Mouse (Mus musculus) urinary bladder, postnatal 4 days (tissue): ENCODE measurements around the gene Plp1.

Source experiments
- DNase-seq, 2 experiments: peaks; one replicate each; pipeline ENCODE4 v3.0.0; 2021 to 2022; ENCODE audit warnings: low spot score in 2 of 2

The Plp1 gene

DNA sequence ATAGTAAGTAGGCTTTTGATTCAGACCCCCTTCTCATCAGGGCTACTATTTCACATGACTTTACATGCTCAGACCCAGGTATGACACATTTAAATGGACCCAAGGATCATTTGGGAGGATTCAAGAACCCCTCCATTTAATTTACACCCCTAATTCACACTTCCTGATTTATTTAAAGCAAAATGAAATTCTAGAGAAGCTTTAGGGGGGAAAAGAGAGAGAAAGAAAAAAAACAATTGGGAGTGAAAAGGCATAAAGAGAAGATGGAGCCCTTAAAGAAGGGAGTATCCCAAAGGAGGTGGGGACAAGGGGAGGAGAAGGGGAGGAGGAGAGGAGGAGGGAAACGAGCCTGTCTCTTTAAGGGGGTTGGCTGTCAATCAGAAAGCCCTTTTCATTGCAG, at the start of gene Plp1:
Gene Plp1, plus strand, starts transcription at position 301 of the 400 bp plus-strand sequence.
- no peak for DNase-seq

- DNase-seq, result no peak
These were observed 49.4 kb upstream of the Plp1 start for GRCm38 (mm10) chrX:136773035-136773434.

- DNase-seq, result no peak
These were observed 44.4 kb upstream of the Plp1 start for GRCm38 (mm10) chrX:136778046-136778445.

GRCm38 (mm10) chrX:136779262-136779661, 43.2 kb upstream of the Plp1 start:
- DNase-seq, result no peak

GRCm38 (mm10) chrX:136780041-136780440, 42.4 kb upstream of the Plp1 start, which contains the start of gene Glra4:
Gene Glra4 (minus strand): TSS chrX:136780141.
- no peak for DNase-seq

- DNase-seq, result no peak
These were observed 33.0 kb upstream of the Plp1 start for GRCm38 (mm10) chrX:136789446-136789845.

DNA sequence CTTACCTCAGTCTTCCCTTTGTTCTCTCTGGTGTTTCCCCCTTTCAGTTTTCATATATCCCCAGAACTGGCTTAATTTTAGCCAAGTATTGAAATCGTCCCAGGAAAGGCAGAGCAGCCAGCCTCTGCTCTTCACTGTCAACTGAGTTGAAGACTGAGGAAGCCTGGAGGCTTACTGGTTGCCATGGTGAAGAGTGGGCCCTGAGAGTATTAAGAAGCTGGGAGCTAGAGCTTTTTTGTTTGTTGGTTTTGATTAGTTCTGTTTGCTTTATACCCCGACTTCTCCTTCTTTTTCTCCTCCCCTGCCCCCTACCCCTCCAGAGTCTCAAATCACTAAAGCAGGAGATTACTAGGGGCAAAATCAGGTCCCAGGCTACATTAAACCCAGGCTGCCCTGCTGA, 25.2 kb upstream of the Plp1 start:
- DNase-seq, result no peak

DNA sequence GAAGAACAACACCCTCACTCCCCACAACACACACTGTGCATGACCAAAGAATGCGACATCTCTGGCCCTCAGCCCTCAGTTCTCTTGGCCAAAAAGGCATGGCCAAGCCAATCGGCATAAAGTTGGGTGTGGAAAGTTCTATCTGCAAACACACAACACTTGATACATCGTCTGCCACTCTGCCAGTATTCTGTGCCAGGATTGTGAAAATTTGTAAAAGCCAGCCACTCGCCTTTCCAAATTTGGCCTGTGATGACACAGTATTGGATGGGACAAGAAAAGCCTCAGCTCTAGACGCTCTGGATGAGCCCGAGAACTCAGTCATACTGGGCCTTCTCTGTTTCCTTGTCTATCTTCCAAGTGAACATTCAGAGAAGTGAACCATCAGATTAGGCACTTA, 2.7 kb upstream of the Plp1 start:
- no peak for DNase-seq

- peak; percentile 43 to 66 for DNase-seq
These were observed 2.2 kb upstream of the Plp1 start for GRCm38 (mm10) chrX:136820250-136820649.

DNA sequence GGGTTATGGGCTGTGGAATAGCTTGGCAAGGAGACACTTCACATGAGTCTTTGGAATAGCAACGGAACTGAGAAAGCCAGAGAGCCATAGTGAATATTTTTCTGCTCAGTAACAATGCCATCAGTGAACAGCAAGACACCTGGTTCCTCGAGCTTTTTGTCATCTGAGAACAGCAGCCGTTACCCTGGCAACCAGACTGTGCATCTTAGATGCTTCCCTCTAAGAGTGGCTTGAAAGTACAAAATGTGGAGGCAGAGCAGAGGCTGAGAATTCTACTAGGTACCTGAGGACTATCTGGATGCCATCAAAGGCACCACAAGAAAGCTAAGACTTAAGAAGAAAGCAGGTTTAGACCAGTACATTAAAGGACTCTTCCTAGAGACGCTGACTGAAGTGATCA, 2.5 kb downstream of the Plp1 start:
- DNase-seq, result no peak

DNA sequence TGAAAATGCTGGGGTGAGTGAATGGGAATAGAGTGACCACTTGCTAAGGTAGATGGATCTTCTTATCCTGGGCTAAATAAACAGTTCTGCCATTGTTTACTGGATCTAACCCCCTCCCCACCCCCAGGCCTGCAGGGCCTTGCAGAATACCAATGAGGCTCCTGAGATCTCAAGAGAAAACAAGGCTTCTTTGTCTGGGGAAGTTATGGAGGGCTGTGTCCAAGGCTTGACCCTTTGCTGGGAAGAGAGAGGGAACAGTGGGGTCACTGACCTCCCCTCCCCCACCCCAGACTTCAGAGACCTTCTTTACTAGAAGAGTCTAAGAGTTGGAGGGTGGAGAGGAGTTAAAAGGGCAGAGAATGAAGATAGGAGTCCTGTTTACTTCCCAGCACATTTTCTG, 6.1 kb downstream of the Plp1 start:
- no peak for DNase-seq

GRCm38 (mm10) chrX:136850300-136850699, 27.8 kb downstream of the Plp1 start:
- no peak for DNase-seq

GRCm38 (mm10) chrX:136868061-136869040, 45.9 kb downstream of the Plp1 start, which contains the start of gene Rab9b:
Gene Rab9b (minus strand): TSS chrX:136868755.
- DNase-seq, result no peak
